7 mouse cellular contexts compared by ENCODE assay signal in genomic region chr3:58636406-58637295, GRCm38 (mm10). TPM values are rescaled to one million over a fixed set of nuclear protein-coding genes. Genes with fewer than 3 reads are reported as not detected.
A peak's percentile ranks its signal among the peaks of the same experiment; 100 is the strongest.
DNase-seq lines count a peak whose midpoint lies in the region; ATAC-seq lines count a peak whose summit lies in the region.

Gene Erich6, minus strand, starts transcription at chr3:58637207.

- no peaks in the 10 kb centered on the region for H3K27me3 ChIP-seq in forebrain, embryonic 16.5 days (replicated peaks; ENCODE audit: control insufficient read depth, insufficient read depth, low read length)
- H3K27me3 ChIP-seq in hindbrain, embryonic 15.5 days, result no peaks in the 10 kb centered on the region

- WGBS in forebrain, embryonic 16.5 days, result under 1% methylated on average over 34 of the region's 34 CpGs
- WGBS in hindbrain, embryonic 15.5 days, result under 1% methylated on average over 34 of the region's 34 CpGs

- H3K4me2 ChIP-seq in forebrain, embryonic 16.5 days (ENCODE audit: low read length), result peak within 1 kb of the TSS; percentile 97
- H3K4me2 ChIP-seq in hindbrain, embryonic 15.5 days, result peak within 1 kb of the TSS; percentile 95

- DNase-seq in NIH3T3 (ENCODE audit: low read depth), result peak; percentile 54
- peak; percentile 15 for DNase-seq in cerebellum, adult 11 months
- DNase-seq in left cerebral cortex, postnatal 4 days, result peak; percentile 48
- DNase-seq in right cerebral cortex, postnatal 25 days, result peak; percentile 33

- no peak within 1 kb of the TSS for H3K27ac ChIP-seq in forebrain, embryonic 16.5 days (ENCODE audit: low read length)
- H3K27ac ChIP-seq in hindbrain, embryonic 15.5 days (replicated peaks), result peak within 1 kb of the TSS; percentile 58

- ATAC-seq in forebrain, embryonic 16.5 days, result peak; percentile 91
- ATAC-seq in hindbrain, embryonic 15.5 days (ENCODE audit: low FRiP score, low read depth), result peak; percentile 80
- peak; percentile 65 for ATAC-seq in megakaryocyte-erythroid progenitor cell, adult 5-6 weeks (replicated peaks; ENCODE audit: low FRiP score, low TSS enrichment, poor library complexity, severe bottlenecking)

- intact Hi-C loops in left cerebral cortex, postnatal 4 days (cut with DNase I), result no loop called here

- peak within 1 kb of the TSS; percentile 65 for H3K9ac ChIP-seq in forebrain, embryonic 16.5 days (replicated peaks; ENCODE audit: low read depth, low read length)
- peak within 1 kb of the TSS; percentile 37 for H3K9ac ChIP-seq in hindbrain, embryonic 15.5 days

- no peaks in the 10 kb centered on the region for H3K36me3 ChIP-seq in forebrain, embryonic 16.5 days (ENCODE audit: control insufficient read depth, insufficient read depth)
- no peaks in the 10 kb centered on the region for H3K36me3 ChIP-seq in hindbrain, embryonic 15.5 days

- H3K4me1 ChIP-seq in forebrain, embryonic 16.5 days (replicated peaks; ENCODE audit: control insufficient read depth, insufficient read depth, low read length), result peaks cover 8% of the 10 kb centered on the region
- H3K4me1 ChIP-seq in hindbrain, embryonic 15.5 days (replicated peaks), result peaks cover 10% of the 10 kb centered on the region; the same call in 1 of the 2 replicates

- H3K4me3 ChIP-seq in forebrain, embryonic 16.5 days (replicated peaks; ENCODE audit: low read length), result peak within 1 kb of the TSS; percentile 57
- peak within 1 kb of the TSS; percentile 48 for H3K4me3 ChIP-seq in hindbrain, embryonic 15.5 days

- H3K9me3 ChIP-seq in forebrain, embryonic 16.5 days (ENCODE audit: control insufficient read depth, low read length), result no peaks in the 10 kb centered on the region
- no peaks in the 10 kb centered on the region for H3K9me3 ChIP-seq in hindbrain, embryonic 15.5 days

RNA-seq across cellular contexts. Expression of gene Erich6, which starts in this region (rescaled TPM):
- polyA plus RNA-seq in forebrain, embryonic 16.5 days (2015; fragmentation: Nextera tagmentation; extraction: Ambion mirVana), result 0.21 TPM in 1 of 2 replicates, not detected in the other
- 0.23 and 0.28 TPM in 2 replicates for polyA plus RNA-seq in hindbrain, embryonic 15.5 days (2015; fragmentation: Nextera tagmentation; extraction: Ambion mirVana)
- under 1 TPM; 0.56 to 0.72 TPM for total RNA-seq in left cerebral cortex, postnatal 4 days (2021)
- not detected in 2 replicates for total RNA-seq in megakaryocyte-erythroid progenitor cell, adult 5-6 weeks (2014; fragmentation: Nextera tagmentation)
- not detected in 2 replicates for total RNA-seq in megakaryocyte-erythroid progenitor cell, adult 5-6 weeks (2017)

Comparison
In these comparisons a context has a peak if more than half of its experiments do, and no peak if none do; other contexts are left out.
1. Peak in ATAC-seq, H3K4me3 ChIP-seq, H3K9ac ChIP-seq and H3K4me2 ChIP-seq in forebrain, embryonic 16.5 days; RNA of the gene not detected or under 1 TPM.
2. Peak in ATAC-seq, H3K4me3 ChIP-seq, H3K27ac ChIP-seq, H3K9ac ChIP-seq and H3K4me2 ChIP-seq in hindbrain, embryonic 15.5 days; RNA of the gene not detected or under 1 TPM.
3. Peak in DNase-seq in left cerebral cortex, postnatal 4 days; RNA of the gene not detected or under 1 TPM.
4. Peak in ATAC-seq in megakaryocyte-erythroid progenitor cell, adult 5-6 weeks; RNA of the gene not detected or under 1 TPM.